Mouse (Mus musculus): ENCODE measurements around the gene Dync1i1.
"Not testable (repeated sequence)": the region's sequence is repeated elsewhere in the genome, so short reads cannot be mapped to it uniquely, and the experiment has no call there.

Gene Dync1i1

GRCm38 (mm10) chr6:5725611-5726236, at the start of gene Dync1i1:
Gene Dync1i1, plus strand, starts transcription at chr6:5725639.
- peak; percentile 70 for DNase-seq

DNA sequence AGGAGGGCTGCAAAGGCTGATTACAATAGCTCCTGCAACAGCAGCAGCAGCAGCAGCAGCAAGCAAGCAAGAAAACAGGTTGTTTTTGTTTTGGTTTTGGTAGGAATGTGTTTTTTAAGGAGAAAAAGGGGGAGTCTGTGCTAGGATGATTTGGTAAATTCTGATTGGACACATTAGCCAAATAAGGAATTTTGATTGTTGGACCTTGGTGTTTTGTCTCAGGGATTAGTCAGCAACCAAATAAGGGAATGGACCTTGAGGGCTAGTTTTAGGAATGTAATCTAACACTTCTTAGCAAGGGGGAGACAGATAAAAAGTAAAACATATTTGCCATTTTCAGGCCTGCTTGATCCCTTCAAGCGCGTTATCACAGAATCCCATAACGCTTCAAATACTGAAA, 45.7 kb upstream of the Dync1i1 start:
- DNase-seq: no peak

- DNase-seq: no peak
These were observed 23.6 kb upstream of the Dync1i1 start for GRCm38 (mm10) chr6:5701826-5702225.

- DNase-seq: not testable (repeated sequence)
These were observed 17.5 kb upstream of the Dync1i1 start for GRCm38 (mm10) chr6:5707894-5708293.

- DNase-seq: no peak
These were observed 15.3 kb upstream of the Dync1i1 start for GRCm38 (mm10) chr6:5710063-5710605.

GRCm38 (mm10) chr6:5712620-5713019, 12.8 kb upstream of the Dync1i1 start:
- DNase-seq: no peak

- no peak for DNase-seq
These were observed 10.3 kb upstream of the Dync1i1 start for GRCm38 (mm10) chr6:5715101-5715618.

- DNase-seq: no peak
These were observed 6.5 kb upstream of the Dync1i1 start for GRCm38 (mm10) chr6:5718955-5719354.

DNA sequence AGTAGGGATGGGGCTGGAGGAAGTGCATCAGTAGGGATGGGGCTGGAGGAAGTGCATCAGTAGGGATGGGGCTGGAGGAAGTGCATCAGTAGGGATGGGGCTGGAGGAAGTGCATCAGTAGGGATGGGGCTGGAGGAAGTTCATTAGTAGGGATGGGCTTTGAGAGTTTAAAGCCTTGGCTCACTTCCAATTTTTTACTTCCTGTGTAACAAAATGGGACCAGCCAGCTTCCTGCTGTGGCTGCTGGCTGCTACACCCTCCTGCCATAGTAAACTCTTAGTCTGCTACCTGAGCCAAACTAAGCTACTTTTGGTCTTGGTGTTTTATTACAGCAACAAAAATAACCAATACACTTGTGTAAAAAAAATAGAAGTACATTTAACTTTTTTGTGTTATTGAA, 4.7 kb upstream of the Dync1i1 start:
- not testable (repeated sequence) for DNase-seq

DNA sequence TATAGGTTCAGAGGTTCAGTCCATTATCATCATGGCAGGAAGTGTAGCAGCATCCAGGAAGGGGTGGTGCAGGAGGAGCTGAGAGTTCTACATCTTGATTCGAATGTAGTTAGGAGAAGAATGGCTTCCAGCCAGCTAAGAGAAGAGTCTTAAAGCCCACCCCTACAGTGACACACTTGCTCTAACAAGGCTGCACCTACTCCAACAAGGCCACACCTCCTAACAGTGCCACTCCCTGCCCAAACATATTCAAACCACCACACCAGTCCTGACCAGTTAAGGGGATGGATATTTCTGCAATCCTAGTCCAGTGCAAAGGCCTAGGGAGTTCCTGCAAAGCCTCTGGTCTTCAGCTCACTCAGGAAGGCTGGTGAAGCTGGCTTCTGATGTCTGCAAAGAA, 1.5 kb upstream of the Dync1i1 start:
- no peak for DNase-seq

DNA sequence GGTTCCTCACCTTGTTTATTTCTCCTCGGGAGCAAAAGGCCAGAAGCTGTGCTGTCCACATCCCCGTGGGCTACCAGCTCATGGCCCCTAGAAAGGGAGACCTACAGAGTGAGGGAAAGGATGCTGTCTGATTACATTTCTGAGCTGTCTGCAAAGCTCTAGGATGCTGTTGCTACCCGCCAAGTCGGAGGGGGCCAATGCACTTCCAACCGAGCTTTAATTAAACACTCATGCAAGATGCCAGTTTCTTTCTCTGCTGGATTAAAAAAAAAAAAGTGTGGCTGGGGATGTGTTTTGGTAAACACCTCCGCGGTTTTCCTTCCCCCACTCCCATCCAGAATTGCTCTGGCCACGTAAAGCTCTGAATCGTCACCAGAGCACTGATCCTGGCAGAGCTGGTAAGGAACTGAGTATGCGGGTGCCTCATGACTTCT, 815 bp downstream of the Dync1i1 start:
- DNase-seq: peak; percentile 9

- peak; percentile 64 for DNase-seq
These were observed 7.8 kb downstream of the Dync1i1 start for GRCm38 (mm10) chr6:5733217-5733616.

DNA sequence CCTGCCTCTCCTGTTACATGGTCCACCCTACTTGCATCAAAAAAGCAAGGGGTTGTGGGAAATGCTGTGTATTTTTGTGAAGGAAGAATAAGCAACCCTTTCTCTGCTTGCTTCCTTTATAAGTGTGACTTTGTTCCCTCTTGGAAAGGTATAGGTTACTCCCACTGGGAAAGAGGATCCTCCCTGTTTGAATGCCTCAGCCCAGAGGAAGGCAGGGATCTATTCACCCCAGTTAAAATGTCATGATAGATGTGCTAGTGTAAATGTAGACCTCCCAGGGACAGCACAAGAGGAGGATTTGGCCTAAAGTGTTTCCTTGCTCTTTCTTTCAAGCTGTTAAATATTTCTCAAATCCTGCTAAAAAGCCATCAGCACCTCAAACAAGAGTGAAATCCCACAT, 9.0 kb downstream of the Dync1i1 start:
- no peak for DNase-seq

GRCm38 (mm10) chr6:5734862-5735261, 9.4 kb downstream of the Dync1i1 start:
- DNase-seq: no peak

GRCm38 (mm10) chr6:5739711-5740110, 14.3 kb downstream of the Dync1i1 start:
- peak; percentile 31 for DNase-seq

DNA sequence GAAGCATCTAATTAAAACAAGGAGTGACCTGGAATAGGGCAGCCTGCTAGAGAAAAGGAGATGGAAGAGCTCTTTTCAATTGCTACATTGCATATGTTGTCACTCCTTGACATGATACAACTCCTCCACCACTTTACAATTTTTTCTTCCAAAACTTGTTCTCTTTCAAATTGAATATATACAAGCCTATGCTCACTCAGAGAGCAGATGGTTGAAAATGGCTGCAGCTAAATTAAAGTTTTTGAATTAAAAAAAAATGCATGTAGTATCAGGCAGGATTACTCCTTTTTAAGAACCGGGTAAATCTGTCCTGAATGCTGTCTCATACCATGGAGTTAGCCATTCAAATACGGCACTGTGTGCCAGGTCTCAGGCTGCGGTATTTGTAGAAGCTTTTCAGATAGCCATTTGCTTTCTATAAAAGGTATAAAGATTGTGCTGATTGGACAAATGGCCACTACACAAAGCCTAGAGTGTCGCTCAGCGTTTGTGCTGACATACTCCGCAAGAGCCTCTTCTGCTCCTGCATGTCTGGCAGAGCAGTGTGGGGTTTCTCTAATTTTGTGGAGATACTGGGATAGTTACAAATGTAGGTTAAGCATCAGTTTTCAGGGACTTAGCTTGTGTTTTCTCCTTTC, 16.1 kb downstream of the Dync1i1 start:
- no peak for DNase-seq

DNA sequence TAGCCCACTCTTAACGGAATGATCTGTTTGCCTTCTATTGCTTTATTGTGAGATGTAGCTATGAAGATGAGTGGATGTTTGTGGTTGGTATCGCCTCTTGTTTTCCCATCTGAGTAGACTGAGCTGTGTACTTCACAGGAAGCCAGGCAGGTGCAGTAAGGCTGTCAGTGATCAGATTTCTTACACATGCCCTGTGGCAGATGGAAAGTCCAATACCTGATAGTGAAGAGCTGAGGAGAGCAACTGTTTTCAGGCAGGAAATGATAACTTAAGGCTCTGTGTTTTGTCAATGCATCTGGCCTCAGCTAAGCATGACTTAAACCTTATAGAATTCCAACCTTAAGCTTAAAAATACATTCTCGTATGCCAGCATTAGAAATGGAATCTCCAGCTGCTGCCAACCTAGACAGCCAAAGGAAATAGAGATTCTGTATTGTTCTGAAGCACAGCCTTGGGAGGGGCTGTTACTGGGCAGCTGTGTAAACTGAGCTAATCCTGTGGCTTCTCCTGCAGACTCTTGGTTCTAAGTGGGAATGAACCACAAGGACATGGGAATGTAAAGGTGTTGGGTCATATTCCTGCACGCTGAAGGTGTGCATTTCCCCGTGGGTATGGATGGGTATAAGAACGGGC, 24.8 kb downstream of the Dync1i1 start:
- no peak for DNase-seq

DNA sequence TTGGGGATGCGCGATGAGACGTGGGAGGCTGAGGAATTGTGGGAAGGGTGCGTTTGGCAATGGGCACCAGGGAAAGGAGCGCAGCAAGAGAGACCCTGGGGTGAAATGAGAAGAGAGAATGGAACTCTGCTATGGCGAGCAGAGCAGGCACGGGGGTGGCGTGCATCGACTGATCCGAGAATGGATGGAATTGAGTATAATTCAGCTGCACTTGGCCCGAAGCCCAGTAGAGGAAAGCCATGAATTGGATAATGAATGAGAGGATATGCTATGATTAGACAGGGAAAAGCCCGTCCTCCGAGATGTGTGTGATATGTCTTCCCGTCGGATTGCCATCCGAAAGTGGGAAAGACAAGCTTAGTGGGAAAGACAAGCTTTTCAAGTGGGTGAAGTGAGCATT, 26.7 kb downstream of the Dync1i1 start:
- peak; percentile 28 for DNase-seq

DNA sequence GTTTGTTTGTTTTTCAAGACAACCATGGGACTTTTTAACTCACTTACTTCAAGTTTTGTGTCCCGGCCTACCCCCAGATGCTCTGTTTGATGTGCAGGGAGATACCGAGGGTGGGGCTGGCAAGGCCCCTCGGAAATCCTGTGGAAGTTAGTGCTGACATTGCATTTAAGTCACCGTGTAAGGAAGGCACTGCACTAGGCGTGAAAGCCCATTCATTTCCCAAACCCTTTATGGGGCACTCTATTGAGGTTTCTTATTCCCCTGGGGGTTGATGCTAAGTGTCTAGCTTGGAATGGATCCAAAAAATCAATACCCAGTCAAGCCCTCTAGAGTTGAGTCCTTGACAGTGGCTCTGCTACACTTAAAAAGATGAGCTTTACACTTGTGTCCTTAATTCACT, 27.2 kb downstream of the Dync1i1 start:
- DNase-seq: no peak

DNA sequence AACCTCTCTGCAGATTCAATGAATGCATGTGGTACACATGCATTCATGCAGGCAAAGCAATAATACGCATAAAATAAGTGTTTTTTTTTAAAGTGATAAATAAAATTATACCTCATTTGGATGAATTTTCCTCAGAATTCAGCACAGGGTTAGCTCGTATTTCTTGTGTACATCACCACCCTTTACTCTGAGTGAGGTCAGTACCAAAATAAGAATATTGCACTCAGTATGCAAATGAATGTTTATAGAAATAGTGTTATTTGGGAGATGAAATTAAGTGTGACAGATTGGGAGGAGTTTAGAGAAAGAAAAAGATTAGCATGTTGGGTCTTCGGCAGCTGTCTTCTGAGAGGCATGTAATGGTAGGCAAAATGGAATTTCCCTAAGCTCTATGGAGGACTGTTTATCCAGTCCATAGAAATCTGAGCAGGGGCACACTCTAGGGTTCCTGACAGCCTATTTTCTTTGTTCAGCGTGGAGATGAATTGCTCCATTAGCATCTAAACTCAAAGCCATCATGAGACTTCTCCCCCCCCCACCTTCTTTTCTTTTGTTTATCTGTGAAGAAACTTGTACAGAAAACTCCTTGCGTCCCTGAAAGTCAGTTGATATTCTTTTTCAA, 31.2 kb downstream of the Dync1i1 start:
- DNase-seq: no peak

DNA sequence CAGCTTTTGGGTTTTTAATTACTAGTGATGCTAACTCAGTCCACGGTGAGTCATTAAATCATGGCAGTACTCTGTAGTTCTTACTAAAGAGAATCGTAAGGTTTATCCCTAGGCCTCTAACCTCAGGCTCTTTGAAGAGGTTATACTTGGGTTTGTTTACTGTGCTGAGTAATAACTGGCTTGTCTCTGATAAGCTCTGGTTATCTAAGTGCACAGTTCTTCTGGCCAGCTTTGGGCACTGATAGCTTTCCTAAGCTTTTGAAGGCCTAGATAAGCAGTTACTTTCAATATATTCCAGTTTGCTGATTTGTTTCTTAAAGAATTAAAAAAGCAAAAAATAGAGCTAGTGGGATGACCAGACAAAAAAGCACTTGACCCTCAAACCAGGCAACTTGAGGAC, 37.5 kb downstream of the Dync1i1 start:
- no peak for DNase-seq

DNA sequence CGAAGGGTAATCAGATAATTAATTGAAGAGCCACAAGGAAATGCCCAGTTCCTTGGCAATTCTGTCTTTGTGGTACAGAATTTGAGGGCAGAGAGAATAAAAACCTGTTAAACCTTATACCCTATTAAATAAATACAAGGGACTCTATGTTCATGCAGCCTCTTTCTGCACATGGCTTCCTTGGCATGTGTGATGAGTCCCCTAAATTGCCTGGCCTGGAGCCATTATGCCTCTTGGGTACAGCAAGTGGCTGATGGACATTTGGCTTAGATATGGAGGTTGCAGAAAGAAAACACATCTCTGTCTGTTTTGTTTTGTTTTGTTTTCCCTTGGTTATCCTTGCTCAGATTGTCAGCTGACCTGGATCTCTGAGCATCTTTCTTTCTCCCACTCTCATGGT, 43.1 kb downstream of the Dync1i1 start:
- DNase-seq: no peak

DNA sequence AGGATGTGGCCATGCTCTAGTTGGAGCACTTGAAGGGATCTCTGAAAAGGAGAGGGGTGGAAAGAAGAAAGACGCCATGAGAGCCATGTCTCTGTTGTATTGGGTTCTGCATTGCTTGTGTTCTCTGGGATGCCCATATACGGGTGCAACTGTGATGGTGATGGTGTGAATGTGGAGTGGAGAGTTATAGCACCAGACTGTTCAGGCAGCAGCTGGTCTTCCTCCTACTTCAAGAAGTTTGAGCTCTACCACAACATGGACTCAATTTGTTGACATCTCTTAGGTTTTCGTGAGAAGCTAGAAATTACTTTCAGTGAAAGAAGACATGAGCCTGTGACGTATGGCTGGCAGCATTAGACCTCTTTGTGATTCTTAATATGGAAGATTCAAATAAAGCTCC, 44.8 kb downstream of the Dync1i1 start:
- no peak for DNase-seq

Data from layer of hippocampus, adult 9-11 months (tissue).